Mouse (Mus musculus) right cerebral cortex, postnatal 14 days (tissue): ENCODE measurements around the gene Tmem176b.

Experiments
- DNase-seq: peaks from one replicate; pipeline ENCODE4 v3.0.0; 2022

Gene Tmem176b

DNA sequence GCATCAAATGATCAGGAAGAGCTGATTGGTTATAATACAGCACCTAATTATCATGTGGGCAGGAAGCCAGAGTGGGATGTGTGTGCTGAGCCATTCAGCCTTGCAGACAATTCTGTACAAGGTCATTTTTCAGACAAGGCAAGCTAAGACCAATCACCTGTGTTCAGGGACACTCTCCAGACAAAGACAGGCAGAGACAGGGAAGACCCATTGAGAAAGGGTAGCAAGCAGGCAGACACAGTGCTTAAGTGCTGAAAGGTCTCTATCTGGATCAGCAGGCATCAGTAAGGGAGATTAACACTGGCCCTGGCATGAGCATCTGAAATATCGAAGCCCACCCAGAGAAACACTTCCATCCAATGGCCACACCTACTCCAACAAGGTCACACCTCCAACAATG lies 56.9 kb downstream of the Tmem176b start:
- DNase-seq = no peak
